Mouse (Mus musculus): Measurements from ENCODE around the gene Kir3dl1. TPM values are rescaled to one million over a fixed set of nuclear protein-coding genes. Genes with fewer than 3 reads are reported as not detected.
"Not testable (repeated sequence)": the region's sequence is repeated elsewhere in the genome, so short reads cannot be mapped to it uniquely, and the experiment has no call there.

Gene Kir3dl1
- polyA plus RNA-seq (2015; fragmentation: Nextera tagmentation; extraction: Ambion mirVana): not detected in 2 replicates

DNA sequence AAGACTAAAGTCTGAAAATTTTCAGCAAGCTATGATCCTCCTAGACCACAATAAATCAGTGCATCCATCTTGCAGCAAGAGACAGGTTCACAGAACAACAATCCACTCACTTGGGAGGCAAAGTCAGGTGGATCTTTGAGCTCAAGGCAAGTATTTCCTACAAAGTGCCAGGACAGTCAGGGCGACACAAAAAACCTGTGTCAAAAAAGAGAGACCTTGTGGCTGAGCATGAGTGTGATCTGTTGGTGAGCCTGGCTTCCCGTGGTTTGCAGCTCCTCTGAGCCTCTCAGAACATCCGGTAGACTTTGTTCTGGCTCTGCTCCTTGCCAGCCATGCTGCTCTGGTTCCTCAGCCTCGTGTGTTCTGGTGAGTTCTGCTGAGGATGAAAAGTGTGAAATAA is at the start of gene Kir3dl1:
TSS of gene Kir3dl1 (plus strand) at position 301 of the 400 bp plus-strand sequence.
- not testable (repeated sequence) for H3K27ac ChIP-seq (replicated peaks); H3K9ac ChIP-seq (ENCODE audit: low read length); DNase-seq (ENCODE audit: low spot score); H3K9me3 ChIP-seq (ENCODE audit: control insufficient read depth, low read length); H3K36me3 ChIP-seq (ENCODE audit: control insufficient read depth, insufficient read depth, low read length); H3K4me3 ChIP-seq (ENCODE audit: low read depth, low read length); H3K27me3 ChIP-seq (ENCODE audit: control insufficient read depth, insufficient read depth, low read length); H3K4me1 ChIP-seq (replicated peaks; ENCODE audit: control insufficient read depth, insufficient read depth); ATAC-seq (ENCODE audit: low FRiP score, low TSS enrichment); H3K4me2 ChIP-seq (replicated peaks; ENCODE audit: low read depth)
- 64% methylated on average over 4 of the region's 4 CpGs for WGBS

DNA sequence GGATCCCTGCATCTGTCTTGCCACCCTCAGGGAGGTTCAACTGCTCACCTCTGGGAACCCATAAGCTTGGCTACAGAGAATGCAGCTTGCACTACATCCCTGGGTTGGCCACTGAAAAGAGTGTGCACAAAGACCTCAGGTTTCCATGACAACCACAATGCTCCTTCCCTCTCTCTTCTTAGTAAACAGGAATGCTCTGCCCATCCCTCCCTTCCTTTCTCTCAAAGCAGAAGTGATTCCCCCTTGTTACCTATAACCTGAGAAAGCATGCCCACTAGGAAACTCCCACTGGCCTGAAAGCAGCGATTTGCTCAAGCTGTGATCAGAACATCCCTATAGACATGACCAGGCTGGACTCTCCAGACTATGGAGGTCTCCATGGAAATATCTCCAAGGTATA is 26.2 kb downstream of the Kir3dl1 start, which contains the start of gene Kir3dl2:
TSS of gene Kir3dl2 (minus strand) at position 101 of the 400 bp plus-strand sequence.
- not testable (repeated sequence) for H3K4me3 ChIP-seq (ENCODE audit: low read depth, low read length); DNase-seq (ENCODE audit: low spot score); H3K9ac ChIP-seq (ENCODE audit: low read length); ATAC-seq (ENCODE audit: low FRiP score, low TSS enrichment); H3K4me1 ChIP-seq (replicated peaks; ENCODE audit: control insufficient read depth, insufficient read depth); H3K27ac ChIP-seq (replicated peaks); H3K36me3 ChIP-seq (ENCODE audit: control insufficient read depth, insufficient read depth, low read length); H3K4me2 ChIP-seq (replicated peaks; ENCODE audit: low read depth); H3K9me3 ChIP-seq (ENCODE audit: control insufficient read depth, low read length); H3K27me3 ChIP-seq (ENCODE audit: control insufficient read depth, insufficient read depth, low read length)
- 83% methylated on average over 1 of the region's 1 CpGs for WGBS

DNA sequence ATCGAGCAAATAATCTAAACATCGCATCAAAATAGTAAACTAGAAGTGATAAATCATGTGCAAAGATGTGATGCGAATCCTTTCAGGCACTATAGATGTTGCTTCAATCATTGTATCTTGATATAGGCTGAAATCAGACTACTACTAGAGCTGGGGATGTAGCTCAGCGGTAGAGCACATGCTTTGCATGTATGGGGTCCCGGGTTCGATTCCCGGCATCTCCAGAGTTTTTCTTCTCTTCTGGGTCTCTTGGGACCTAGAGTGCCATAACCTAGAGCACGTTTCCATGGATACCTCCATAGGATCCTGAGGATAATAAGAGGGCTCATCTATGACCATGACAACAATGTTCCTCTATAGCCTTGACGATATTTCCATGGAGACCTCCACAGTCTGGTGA is 51.3 kb downstream of the Kir3dl1 start:
- H3K9ac ChIP-seq (ENCODE audit: low read length); H3K9me3 ChIP-seq (ENCODE audit: control insufficient read depth, low read length); H3K4me1 ChIP-seq (replicated peaks; ENCODE audit: control insufficient read depth, insufficient read depth); DNase-seq (ENCODE audit: low spot score); H3K27me3 ChIP-seq (ENCODE audit: control insufficient read depth, insufficient read depth, low read length); H3K27ac ChIP-seq (replicated peaks); H3K4me3 ChIP-seq (ENCODE audit: low read depth, low read length); H3K36me3 ChIP-seq (ENCODE audit: control insufficient read depth, insufficient read depth, low read length); H3K4me2 ChIP-seq (replicated peaks; ENCODE audit: low read depth); ATAC-seq (ENCODE audit: low FRiP score, low TSS enrichment): not testable (repeated sequence)
- 89% methylated on average over 9 of the region's 9 CpGs for WGBS

Other genes with a start within 250 kb of the Kir3dl1 start
- gene Bex3, start 247.7 kb upstream of the Kir3dl1 start, polyA plus RNA-seq (2015; fragmentation: Nextera tagmentation; extraction: Ambion mirVana): 174 and 185 TPM in 2 replicates
- not detected in 2 replicates for gene Kir3dl2, start 26.1 kb downstream of the Kir3dl1 start, polyA plus RNA-seq (2015; fragmentation: Nextera tagmentation; extraction: Ambion mirVana)
- gene Tceal3, start 72.8 kb downstream of the Kir3dl1 start, polyA plus RNA-seq (2015; fragmentation: Nextera tagmentation; extraction: Ambion mirVana): 6.9 and 8.0 TPM in 2 replicates
- gene Tceal1, start 190.0 kb downstream of the Kir3dl1 start, polyA plus RNA-seq (2015; fragmentation: Nextera tagmentation; extraction: Ambion mirVana): 7.6 and 8.2 TPM in 2 replicates
- gene Morf4l2, start 225.7 kb downstream of the Kir3dl1 start, polyA plus RNA-seq (2015; fragmentation: Nextera tagmentation; extraction: Ambion mirVana): 303 and 335 TPM in 2 replicates